Comparison of ENCODE assay signal across 9 mouse cellular contexts in the genomic region with DNA sequence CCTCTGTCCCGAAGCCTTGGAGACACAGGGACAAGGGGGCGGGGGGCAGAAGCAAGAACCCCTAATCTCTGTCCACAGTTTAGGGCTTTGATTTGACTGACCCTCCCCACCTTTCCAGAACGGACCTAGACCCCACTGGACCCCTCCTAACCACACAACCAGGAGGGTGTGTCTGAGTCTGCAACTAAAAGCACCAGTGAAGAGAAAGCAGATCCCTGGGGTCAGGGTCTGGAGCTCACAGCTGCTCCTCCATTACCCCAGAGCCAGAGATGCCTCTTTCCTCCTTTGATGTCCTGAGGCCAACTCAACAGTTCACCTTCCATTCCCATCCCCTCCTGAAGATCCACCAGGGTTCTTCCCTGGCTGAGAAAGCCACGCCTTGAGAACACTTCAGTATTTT. TPM values are rescaled to one million over a fixed set of nuclear protein-coding genes. Genes with fewer than 3 reads are reported as not detected.
DNase-seq lines count a peak whose midpoint lies in the region; ATAC-seq and TF ChIP-seq lines count a peak whose summit lies in the region.
"Had no signal": no experiment of that assay in that cellular context is flagged by ENCODE, and none has a peak within 500 bp of the region (broad histone marks: within the 10 kb centered on the region; RNA-seq: fewer than 3 reads in every experiment).

No protein-coding gene starts in this region.

- H3K4me2 ChIP-seq in lung, embryonic 14.5 days, result peak overlapping the region; percentile 88
- peak overlapping the region; percentile 74 for H3K4me2 ChIP-seq in forebrain, embryonic 11.5 days (ENCODE audit: low read depth, low read length, severe bottlenecking)
- peak overlapping the region; percentile 74 for H3K4me2 ChIP-seq in limb, embryonic 14.5 days (replicated peaks; ENCODE audit: low read depth, low read length, severe bottlenecking)

- WGBS in lung, embryonic 14.5 days, result 39% methylated on average over 4 of the region's 4 CpGs
- WGBS in forebrain, embryonic 11.5 days, result 45% methylated on average over 4 of the region's 4 CpGs
- WGBS in limb, embryonic 14.5 days, result 32% methylated on average over 4 of the region's 4 CpGs
- 40% methylated on average over 4 of the region's 4 CpGs for WGBS in olfactory bulb, adult 2 months

- peaks cover 5% of the 10 kb centered on the region; the same call in 1 of the 2 replicates for H3K4me1 ChIP-seq in lung, embryonic 14.5 days (ENCODE audit: insufficient read depth)
- H3K4me1 ChIP-seq in forebrain, embryonic 11.5 days (replicated peaks; ENCODE audit: control insufficient read depth, insufficient read depth, low read length), result peaks cover 7% of the 10 kb centered on the region
- H3K4me1 ChIP-seq in limb, embryonic 14.5 days (ENCODE audit: control insufficient read depth, insufficient read depth, low read length), result peaks cover 24% of the 10 kb centered on the region
- peaks cover 31% of the 10 kb centered on the region for H3K4me1 ChIP-seq in olfactory bulb, adult 2 months (ENCODE audit: control insufficient read depth, insufficient read depth, low read length)

- TF ChIP-seq POLR2A in limb, embryonic 14.5 days (IDR thresholded peaks at IDR 0.05; ENCODE audit: borderline replicate concordance, extremely low read depth, insufficient read depth, insufficient read length), result no peak
- no peak for TF ChIP-seq POLR2A in olfactory bulb, adult 2 months (IDR thresholded peaks at IDR 0.05; ENCODE audit: insufficient read depth, low read depth, low read length)

- H3K9ac ChIP-seq in lung, embryonic 14.5 days, result peak overlapping the region; percentile 95
- peak overlapping the region; percentile 96 for H3K9ac ChIP-seq in forebrain, embryonic 11.5 days (ENCODE audit: low read length)
- peak overlapping the region; percentile 97 for H3K9ac ChIP-seq in limb, embryonic 14.5 days (ENCODE audit: low read depth, low read length, severe bottlenecking)

- H3K27ac ChIP-seq in lung, embryonic 14.5 days (ENCODE audit: low read depth), result peak overlapping the region; percentile 85; the same call in 1 of the 2 replicates
- no peak overlapping the region for H3K27ac ChIP-seq in forebrain, embryonic 11.5 days (ENCODE audit: low read depth, low read length)
- H3K27ac ChIP-seq in limb, embryonic 14.5 days (replicated peaks; ENCODE audit: low read depth, low read length), result no peak overlapping the region
- H3K27ac ChIP-seq in olfactory bulb, adult 2 months (ENCODE audit: insufficient read depth, low read depth, low read length), result no peak overlapping the region

- H3K36me3 ChIP-seq in lung, embryonic 14.5 days (ENCODE audit: insufficient read depth), result no peaks in the 10 kb centered on the region; the same call in 1 of the 2 replicates
- no peaks in the 10 kb centered on the region for H3K36me3 ChIP-seq in forebrain, embryonic 11.5 days (ENCODE audit: control insufficient read depth, insufficient read depth, low read length)
- H3K36me3 ChIP-seq in limb, embryonic 14.5 days (ENCODE audit: control insufficient read depth, insufficient read depth, low read length), result no peaks in the 10 kb centered on the region; the same call in 1 of the 2 replicates

- H3K9me3 ChIP-seq in lung, embryonic 14.5 days (ENCODE audit: low read depth, low read length), result no peaks in the 10 kb centered on the region
- no peaks in the 10 kb centered on the region for H3K9me3 ChIP-seq in forebrain, embryonic 11.5 days (ENCODE audit: control insufficient read depth, low read length)
- H3K9me3 ChIP-seq in limb, embryonic 14.5 days (ENCODE audit: control insufficient read depth, low read length), result no peaks in the 10 kb centered on the region

- TF ChIP-seq CTCF in lung, embryonic 14.5 days (IDR thresholded peaks at IDR 0.05; ENCODE audit: low read depth), result no peak
- TF ChIP-seq CTCF in olfactory bulb, adult 2 months (IDR thresholded peaks at IDR 0.05; ENCODE audit: insufficient read depth, low read depth, low read length), result no peak

- H3K4me3 ChIP-seq in lung, embryonic 14.5 days (ENCODE audit: low read depth, low read length), result peak overlapping the region; percentile 96
- H3K4me3 ChIP-seq in forebrain, embryonic 11.5 days (ENCODE audit: low read depth, low read length), result peak overlapping the region; percentile 90
- peak overlapping the region; percentile 96 for H3K4me3 ChIP-seq in limb, embryonic 14.5 days (replicated peaks; ENCODE audit: low read length)
- peak overlapping the region; percentile 88 for H3K4me3 ChIP-seq in olfactory bulb, adult 2 months (ENCODE audit: insufficient read depth, low read depth, low read length)

- DNase-seq in lung, embryonic 14.5 days, result no peak
- no peak for DNase-seq in lung, postnatal 25 days (ENCODE audit: low spot score)
- no peak for DNase-seq in forebrain, embryonic 11.5 days (ENCODE audit: low spot score)
- DNase-seq in limb, embryonic 14.5 days (ENCODE audit: low spot score), result no peak
- no peak for DNase-seq in frontal cortex, adult 2 months (ENCODE audit: extremely low spot score in 1 of 2, low spot score in 1 of 2)
- no peak for DNase-seq in T-cell, adult 2 months (ENCODE audit: low spot score)
- no peak for DNase-seq in right cerebral cortex, postnatal 4 days
- DNase-seq: lung, adult 18-20 months had no signal

- no peaks in the 10 kb centered on the region for H3K27me3 ChIP-seq in lung, embryonic 14.5 days (ENCODE audit: insufficient read depth, low read length)
- no peaks in the 10 kb centered on the region for H3K27me3 ChIP-seq in forebrain, embryonic 11.5 days (ENCODE audit: control insufficient read depth, insufficient read depth, low read length)
- H3K27me3 ChIP-seq in limb, embryonic 14.5 days (ENCODE audit: control insufficient read depth, insufficient read depth, low read length), result no peaks in the 10 kb centered on the region

- no peak for ATAC-seq in lung, embryonic 14.5 days (ENCODE audit: insufficient read depth)
- no peak for ATAC-seq in forebrain, embryonic 11.5 days (replicated peaks; ENCODE audit: low FRiP score)
- no peak for ATAC-seq in limb, embryonic 14.5 days (ENCODE audit: low FRiP score, low read depth)

RNA-seq across cellular contexts. Expression of gene Xylt2, which starts 1.0 kb away (rescaled TPM):
- polyA plus RNA-seq in lung, embryonic 14.5 days (2014; fragmentation: Nextera tagmentation; extraction: Ambion mirVana), result 25.0 and 31.5 TPM in 2 replicates
- 18.0 and 19.8 TPM in 2 replicates for polyA plus RNA-seq in forebrain, embryonic 11.5 days (2014; fragmentation: Nextera tagmentation; extraction: Ambion mirVana)
- polyA plus RNA-seq in limb, embryonic 14.5 days (2012; rRNA removed), result 40.0 and 52.7 TPM in 2 replicates
- 27.4 and 28.6 TPM in 2 replicates for polyA plus RNA-seq in limb, embryonic 14.5 days (2014; fragmentation: Nextera tagmentation; extraction: Ambion mirVana)
- not detected in 2 replicates for polyA plus RNA-seq in olfactory bulb, adult 2 months (2012; ENCODE audit: insufficient read depth, insufficient read length, low replicate concordance, missing spikeins)
- 26.6 and 27.0 TPM in 2 replicates for polyA plus RNA-seq in frontal cortex, adult 2 months (2012; rRNA removed)

RNA-seq across cellular contexts. Expression of gene Eme1, which starts 22.5 kb away (rescaled TPM):
- polyA plus RNA-seq in lung, embryonic 14.5 days (2014; fragmentation: Nextera tagmentation; extraction: Ambion mirVana), result 30.0 and 35.4 TPM in 2 replicates
- polyA plus RNA-seq in forebrain, embryonic 11.5 days (2014; fragmentation: Nextera tagmentation; extraction: Ambion mirVana), result 57.2 and 60.0 TPM in 2 replicates
- polyA plus RNA-seq in limb, embryonic 14.5 days (2012; rRNA removed), result 18.9 and 19.5 TPM in 2 replicates
- polyA plus RNA-seq in limb, embryonic 14.5 days (2014; fragmentation: Nextera tagmentation; extraction: Ambion mirVana), result 16.5 and 19.4 TPM in 2 replicates
- not detected in 2 replicates for polyA plus RNA-seq in olfactory bulb, adult 2 months (2012; ENCODE audit: insufficient read depth, insufficient read length, low replicate concordance, missing spikeins)
- polyA plus RNA-seq in frontal cortex, adult 2 months (2012; rRNA removed), result 0.30 and 0.42 TPM in 2 replicates

RNA-seq across cellular contexts. Expression of gene Mrpl27, which starts 22.7 kb away (rescaled TPM):
- 137 TPM in 2 replicates for polyA plus RNA-seq in lung, embryonic 14.5 days (2014; fragmentation: Nextera tagmentation; extraction: Ambion mirVana)
- polyA plus RNA-seq in forebrain, embryonic 11.5 days (2014; fragmentation: Nextera tagmentation; extraction: Ambion mirVana), result 122 and 125 TPM in 2 replicates
- polyA plus RNA-seq in limb, embryonic 14.5 days (2012; rRNA removed), result 79.4 and 113 TPM in 2 replicates
- 113 and 126 TPM in 2 replicates for polyA plus RNA-seq in limb, embryonic 14.5 days (2014; fragmentation: Nextera tagmentation; extraction: Ambion mirVana)
- polyA plus RNA-seq in olfactory bulb, adult 2 months (2012; ENCODE audit: insufficient read depth, insufficient read length, low replicate concordance, missing spikeins), result not detected in 2 replicates
- 112 and 136 TPM in 2 replicates for polyA plus RNA-seq in frontal cortex, adult 2 months (2012; rRNA removed)

RNA-seq across cellular contexts. Expression of gene Gm11541, which starts 28.0 kb away (rescaled TPM):
- polyA plus RNA-seq in lung, embryonic 14.5 days (2014; fragmentation: Nextera tagmentation; extraction: Ambion mirVana), result 1.5 and 2.0 TPM in 2 replicates
- polyA plus RNA-seq in forebrain, embryonic 11.5 days (2014; fragmentation: Nextera tagmentation; extraction: Ambion mirVana), result not detected in 2 replicates
- polyA plus RNA-seq in limb, embryonic 14.5 days (2012; rRNA removed), result 0.06 and 0.14 TPM in 2 replicates
- polyA plus RNA-seq in limb, embryonic 14.5 days (2014; fragmentation: Nextera tagmentation; extraction: Ambion mirVana), result 0.19 and 0.22 TPM in 2 replicates
- polyA plus RNA-seq in olfactory bulb, adult 2 months (2012; ENCODE audit: insufficient read depth, insufficient read length, low replicate concordance, missing spikeins), result not detected in 2 replicates
- polyA plus RNA-seq in frontal cortex, adult 2 months (2012; rRNA removed), result not detected in 2 replicates

RNA-seq across cellular contexts. Expression of gene Lrrc59, which starts 46.7 kb away (rescaled TPM):
- 211 and 222 TPM in 2 replicates for polyA plus RNA-seq in lung, embryonic 14.5 days (2014; fragmentation: Nextera tagmentation; extraction: Ambion mirVana)
- polyA plus RNA-seq in forebrain, embryonic 11.5 days (2014; fragmentation: Nextera tagmentation; extraction: Ambion mirVana), result 226 and 244 TPM in 2 replicates
- 149 TPM in 2 replicates for polyA plus RNA-seq in limb, embryonic 14.5 days (2012; rRNA removed)
- 197 and 200 TPM in 2 replicates for polyA plus RNA-seq in limb, embryonic 14.5 days (2014; fragmentation: Nextera tagmentation; extraction: Ambion mirVana)
- polyA plus RNA-seq in olfactory bulb, adult 2 months (2012; ENCODE audit: insufficient read depth, insufficient read length, low replicate concordance, missing spikeins), result not detected in 2 replicates
- polyA plus RNA-seq in frontal cortex, adult 2 months (2012; rRNA removed), result 67.1 and 76.3 TPM in 2 replicates

Comparison
In these comparisons a context has a peak if more than half of its experiments do, and no peak if none do; other contexts are left out.
1. RNA of gene Eme1, which starts 22.5 kb away (polyA plus RNA-seq): 57.2 to 60.0 TPM in forebrain, embryonic 11.5 days, 30.0 to 35.4 TPM in lung, embryonic 14.5 days and 16.5 to 19.5 TPM in limb, embryonic 14.5 days; 0.30 to 0.42 TPM in frontal cortex, adult 2 months and not detected in olfactory bulb, adult 2 months; every median in the first group is over 10 times any median in the second.
2. RNA of gene Mrpl27, which starts 22.7 kb away (polyA plus RNA-seq): 137 TPM in lung, embryonic 14.5 days, 112 to 136 TPM in frontal cortex, adult 2 months, 122 to 125 TPM in forebrain, embryonic 11.5 days and 79.4 to 126 TPM in limb, embryonic 14.5 days; not detected in olfactory bulb, adult 2 months; every median in the first group is over 10 times any median in the second.
3. Peak in every context shown above with its lines, with median percentiles within 50 percentile points of each other: H3K4me2 ChIP-seq, H3K4me3 ChIP-seq and H3K9ac ChIP-seq.